Mouse (Mus musculus) retina, postnatal 7 days (tissue): ENCODE results near the gene Ppp1ca.
A peak's percentile ranks its signal among the peaks of the same experiment; 100 is the strongest.

Source experiments
- DNase-seq: peaks from one replicate; pipeline ENCODE4 v3.0.0-alpha.2; 2012; ENCODE audit warnings: low read depth, low spot score

The Ppp1ca gene

GRCm38 (mm10) chr19:4211891-4212588, 20.2 kb downstream of the Ppp1ca start:
- no peak for DNase-seq

DNA sequence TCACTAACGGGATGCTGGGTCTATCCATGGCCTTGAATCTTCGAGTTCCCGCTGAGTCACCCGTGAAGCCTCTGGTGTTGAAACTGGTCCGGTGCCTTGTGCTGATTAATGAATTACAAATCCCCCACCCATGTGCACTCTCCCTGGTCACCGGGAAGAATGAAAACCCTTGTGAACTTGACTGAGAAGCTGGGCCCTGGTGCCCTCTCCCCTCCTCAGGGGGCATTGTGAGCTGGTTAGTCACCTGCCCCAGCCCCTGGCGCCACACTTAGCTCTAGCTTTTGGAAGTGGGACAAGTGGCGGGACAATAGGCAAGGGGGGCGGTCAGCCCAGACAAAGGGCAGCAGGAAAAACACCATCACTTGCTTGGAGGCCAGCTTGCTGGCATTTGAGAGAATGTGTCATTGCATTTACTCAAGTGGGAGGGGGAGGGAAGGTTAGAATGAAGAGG, 21.7 kb downstream of the Ppp1ca start:
- no peak for DNase-seq

GRCm38 (mm10) chr19:4214071-4214770, 22.4 kb downstream of the Ppp1ca start, which contains the start of the genes Clcf1 and AC109138.7:
Gene Clcf1, plus strand, starts transcription at chr19:4214238.
Gene AC109138.7, plus strand, starts transcription at chr19:4214357.
- DNase-seq: no peak

DNA sequence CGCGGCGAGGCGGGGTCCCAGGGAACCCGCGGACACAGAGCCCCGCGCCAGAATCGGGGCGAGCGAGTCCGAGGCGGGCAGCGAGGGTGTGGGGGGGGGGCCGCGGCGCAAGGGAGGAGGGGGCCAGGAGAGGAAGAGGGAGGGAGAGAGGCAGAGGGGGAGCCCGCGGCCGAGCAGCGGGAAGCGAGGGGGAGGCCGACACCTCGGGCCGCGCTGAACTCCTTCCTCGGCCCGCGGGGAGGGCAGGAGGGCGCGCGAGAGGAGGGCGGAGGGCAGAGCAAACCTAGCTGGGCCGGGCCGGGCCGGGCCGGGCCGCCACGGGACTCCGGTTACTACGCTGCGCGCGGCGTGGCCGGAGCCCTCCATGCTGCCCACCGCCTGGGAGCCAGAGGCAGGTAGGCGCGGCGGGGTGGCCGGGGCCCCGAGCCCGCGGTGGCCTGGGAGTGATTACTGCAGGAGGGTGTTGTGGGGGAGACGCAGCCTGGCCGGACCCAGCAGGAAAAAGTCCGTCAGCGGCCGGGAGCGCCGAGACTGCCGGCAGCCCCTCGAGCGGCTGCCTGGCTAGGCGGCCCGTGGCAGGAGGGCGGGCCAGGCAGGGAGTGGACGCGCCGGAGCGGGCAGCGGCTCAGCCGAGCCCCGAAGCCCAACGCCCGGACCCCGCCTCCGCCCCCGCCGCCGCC, 23.0 kb downstream of the Ppp1ca start:
- DNase-seq: no peak

DNA sequence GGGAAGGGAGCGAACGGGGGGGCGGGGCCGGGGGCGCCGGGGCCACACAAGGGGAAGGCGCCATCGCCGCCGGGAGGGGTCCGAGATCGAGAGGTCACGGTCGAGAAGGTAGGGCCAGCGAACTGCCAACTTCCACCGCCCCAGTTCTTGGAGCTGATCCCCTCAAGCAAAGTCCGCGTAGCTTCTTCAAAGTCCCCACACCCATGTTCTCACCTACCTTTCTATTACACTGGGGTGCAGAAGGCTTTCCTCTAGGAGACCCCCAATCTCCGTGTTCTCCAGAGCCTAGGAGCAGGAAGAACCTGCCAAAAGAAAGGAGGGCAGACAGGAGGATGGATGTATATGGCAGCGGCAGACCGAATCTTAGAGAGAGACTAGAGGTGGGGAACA, 23.6 kb downstream of the Ppp1ca start:
- no peak for DNase-seq

DNA sequence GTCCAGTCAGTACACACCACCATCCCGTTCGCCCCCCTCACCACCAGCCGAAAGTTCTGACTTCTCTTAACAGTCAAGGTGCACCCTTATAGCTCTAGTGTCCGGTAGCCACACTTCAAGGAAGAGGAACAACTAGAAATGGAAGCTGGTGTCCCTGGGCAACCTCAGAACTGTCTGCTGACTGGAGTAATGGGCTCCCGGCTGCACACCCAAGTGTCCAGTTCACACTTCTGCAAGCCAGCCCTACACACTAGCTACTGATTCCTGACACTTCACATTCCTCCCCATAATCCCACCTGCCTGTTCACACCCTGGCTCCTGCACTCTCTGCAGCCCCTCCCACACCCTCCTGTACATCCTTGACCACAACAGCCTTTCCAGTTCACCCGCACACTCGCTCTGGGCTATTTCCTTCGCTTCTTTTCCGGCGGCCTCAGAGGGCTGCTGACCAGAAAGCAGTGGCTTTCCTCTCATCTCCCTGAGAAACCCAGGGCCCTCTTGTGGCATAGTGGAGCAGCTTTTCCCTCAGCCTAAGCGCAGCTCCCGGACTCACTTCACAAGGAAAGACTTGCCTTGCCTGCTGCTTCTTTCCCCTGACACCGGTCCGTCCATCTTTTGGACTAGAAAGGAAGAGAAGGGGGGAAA, 24.3 kb downstream of the Ppp1ca start:
- no peak for DNase-seq

DNA sequence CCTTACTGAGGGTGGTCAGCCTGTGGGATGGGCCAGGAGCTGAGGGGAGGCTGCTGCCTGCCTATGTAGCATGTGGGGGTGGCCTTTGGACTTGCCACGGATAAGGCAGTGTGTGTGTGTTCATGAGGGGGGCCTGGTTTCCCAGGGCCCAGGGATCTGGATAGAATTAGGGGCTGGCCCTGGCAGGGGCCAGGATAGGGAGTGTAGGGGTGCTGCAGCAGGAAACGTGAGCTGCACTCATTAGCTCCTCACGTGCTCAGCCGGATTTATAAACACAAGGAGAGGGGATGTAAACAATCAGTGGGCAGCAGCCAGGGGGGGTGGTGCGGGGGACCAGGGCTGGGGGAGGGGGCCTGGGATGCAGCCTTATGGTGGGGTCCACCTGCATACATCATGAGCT, 25.3 kb downstream of the Ppp1ca start:
- no peak for DNase-seq

DNA sequence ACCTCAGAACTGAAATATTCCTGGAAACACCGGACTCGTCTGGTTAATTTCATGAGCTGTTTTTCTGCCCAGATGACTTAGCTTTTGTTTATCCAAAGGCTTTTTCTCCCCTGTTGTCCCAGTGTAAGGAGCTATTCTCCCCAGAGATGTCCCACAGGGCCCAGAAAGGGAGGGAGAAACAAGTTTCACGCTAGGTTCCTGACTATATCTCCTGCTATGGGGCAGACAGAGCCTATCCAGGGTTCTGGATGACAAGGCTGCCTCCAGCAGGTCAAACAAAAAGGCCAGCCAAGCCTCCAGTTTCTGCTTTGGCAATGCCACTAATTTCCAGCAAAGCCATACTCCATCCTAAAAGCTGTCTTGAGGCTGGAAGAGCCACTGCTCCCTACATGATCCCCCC, 26.0 kb downstream of the Ppp1ca start:
- no peak for DNase-seq

DNA sequence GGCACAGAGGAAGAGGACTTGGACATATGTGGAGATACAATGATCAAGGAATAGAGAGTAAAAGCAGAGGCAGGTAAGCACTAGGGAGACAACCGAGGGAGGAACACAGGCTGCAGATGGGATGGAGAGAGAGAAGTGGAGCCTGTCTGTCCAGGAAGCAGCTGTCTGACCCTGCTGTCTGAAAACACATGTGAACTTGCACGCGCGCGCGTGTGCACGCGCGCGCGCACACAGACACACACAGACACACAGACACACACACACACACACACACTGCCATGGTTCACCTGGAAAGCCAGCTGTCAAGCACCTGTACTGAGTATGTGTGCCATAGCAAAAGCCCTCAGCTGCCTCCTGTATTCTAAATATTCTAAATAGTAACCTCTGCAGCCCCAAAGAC, 26.4 kb downstream of the Ppp1ca start:
- no peak for DNase-seq

DNA sequence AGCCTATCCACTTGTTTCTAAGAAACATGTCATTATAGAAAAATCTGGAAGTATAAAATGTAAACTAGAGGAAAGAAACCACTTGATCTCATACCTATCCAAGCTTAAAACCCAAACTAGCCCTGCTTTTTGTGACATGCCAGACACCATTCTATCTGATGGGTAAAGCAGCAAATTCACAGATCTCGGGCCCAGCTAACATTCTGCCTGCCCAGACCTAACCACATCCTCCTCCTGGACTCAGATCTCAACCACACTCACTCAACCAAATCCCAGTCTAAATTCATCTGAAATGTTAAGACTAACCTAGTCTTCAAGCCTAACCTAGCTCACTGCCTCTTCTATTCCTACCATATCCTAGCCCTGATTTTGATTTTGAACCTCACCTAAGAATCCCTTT, 26.9 kb downstream of the Ppp1ca start:
- no peak for DNase-seq

GRCm38 (mm10) chr19:4219943-4220342, 28.1 kb downstream of the Ppp1ca start:
- no peak for DNase-seq

GRCm38 (mm10) chr19:4220416-4220815, 28.6 kb downstream of the Ppp1ca start:
- no peak for DNase-seq

DNA sequence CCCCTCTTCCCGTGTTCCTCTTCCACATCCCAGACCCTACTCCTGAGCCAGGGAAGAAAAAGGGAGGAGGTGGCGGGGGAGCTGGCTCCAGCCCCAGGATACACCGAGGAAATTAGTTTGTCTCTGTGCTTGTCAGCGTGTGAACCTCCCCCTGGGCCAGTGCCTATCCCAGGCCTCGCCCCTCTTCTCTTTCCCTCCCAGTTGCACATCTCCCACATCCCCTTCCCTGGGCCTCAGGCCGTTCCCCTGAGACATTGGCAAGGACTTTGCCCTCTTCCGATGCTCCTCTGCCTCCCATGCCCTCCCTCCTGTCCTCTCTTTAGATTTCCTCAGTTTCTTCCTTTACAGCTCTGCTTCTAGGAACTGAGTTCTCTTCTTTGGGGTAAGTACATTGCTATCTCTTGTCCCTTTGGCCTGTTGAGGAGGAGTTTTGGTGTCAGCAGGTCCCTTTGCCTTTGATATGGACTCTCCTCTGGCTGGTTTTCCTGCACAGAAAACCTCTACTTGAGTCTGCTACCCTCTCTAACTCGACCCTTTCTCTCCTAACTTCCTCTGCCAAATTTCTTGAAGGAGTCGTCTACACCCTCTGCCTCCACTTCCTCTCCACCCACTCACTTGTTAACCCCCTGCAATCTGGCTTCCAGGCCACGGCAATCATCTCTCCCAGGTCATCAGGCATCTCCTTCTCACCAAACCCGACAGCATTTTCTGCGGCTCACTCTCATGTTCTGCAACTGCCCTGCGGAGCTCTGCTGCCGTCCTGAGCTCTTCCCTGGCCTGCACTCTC, 29.3 kb downstream of the Ppp1ca start:
- no peak for DNase-seq

GRCm38 (mm10) chr19:4222165-4222564, 30.3 kb downstream of the Ppp1ca start:
- no peak for DNase-seq

- DNase-seq: no peak
Observed at GRCm38 (mm10) chr19:4226779-4227178, 34.9 kb downstream of the Ppp1ca start.

DNA sequence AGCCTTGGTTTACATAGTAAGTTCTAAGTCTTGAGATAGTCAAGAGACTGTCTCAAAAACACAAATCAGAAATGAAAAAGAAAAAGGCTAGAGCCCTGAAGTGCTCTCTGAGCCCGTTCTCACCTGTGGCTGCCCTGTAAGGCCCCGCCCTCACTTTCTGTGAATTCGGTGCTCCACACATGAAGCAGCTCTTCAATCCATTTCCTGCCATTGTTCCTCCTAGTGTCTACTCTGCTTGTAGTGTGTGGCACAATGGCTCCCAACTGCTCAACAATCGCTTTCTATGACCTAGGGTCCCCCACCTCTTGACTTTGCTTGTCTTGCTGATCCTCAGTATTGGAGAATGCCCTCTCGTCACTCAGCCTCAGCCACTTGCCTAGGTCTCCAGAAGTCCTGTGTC, 35.6 kb downstream of the Ppp1ca start:
- no peak for DNase-seq

GRCm38 (mm10) chr19:4227894-4228678, 36.2 kb downstream of the Ppp1ca start:
- peak; percentile 79 for DNase-seq

- no peak for DNase-seq
Observed at GRCm38 (mm10) chr19:4228891-4229290, 37.0 kb downstream of the Ppp1ca start.

GRCm38 (mm10) chr19:4229451-4230076, 37.7 kb downstream of the Ppp1ca start:
- DNase-seq: no peak

DNA sequence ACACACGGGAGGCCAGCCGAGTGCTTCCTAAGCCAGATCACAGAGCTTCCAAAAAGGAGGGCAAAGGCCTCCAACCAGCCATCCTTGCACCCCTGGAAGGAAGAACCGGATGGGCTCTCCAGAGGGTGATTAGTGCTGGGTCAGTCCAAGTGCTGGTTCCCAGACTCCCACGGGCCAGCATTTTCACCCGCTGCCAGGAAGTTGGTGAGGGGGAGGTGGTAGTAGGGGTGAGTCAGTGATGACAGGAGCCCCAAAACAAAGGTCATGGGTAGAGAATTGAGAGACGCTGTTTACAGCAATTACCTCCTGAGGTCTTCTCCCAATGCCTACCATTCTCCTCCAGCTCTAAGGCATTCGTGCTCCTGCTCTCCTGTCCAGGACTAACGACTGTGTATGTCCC, 38.5 kb downstream of the Ppp1ca start:
- DNase-seq: no peak
